Mouse (Mus musculus) small intestine, adult 2 months (tissue): ENCODE measurements around the gene Gfra1. TPM values are rescaled to one million over a fixed set of nuclear protein-coding genes. Genes with fewer than 3 reads are reported as not detected.

ENCODE experiments used
- H3K27ac ChIP-seq: fragments of 200-500 bp; 2 replicates; pipeline ENCODE4 v1.5.1; 2012; ENCODE audit warnings: low read depth, low read length, control low read depth, inconsistent platforms; ENCODE audit not compliant: insufficient read depth
- H3K27me3 ChIP-seq: fragments of 200-500 bp; 2 replicates; pipeline ENCODE4 v1.6.1; 2012; ENCODE audit warnings: mild to moderate bottlenecking, moderate library complexity, low read length, inconsistent platforms; ENCODE audit not compliant: control insufficient read depth, insufficient read depth
- H3K36me3 ChIP-seq: fragments of 200-500 bp; 2 replicates; pipeline ENCODE4 v1.6.1; 2012; ENCODE audit warnings: mild to moderate bottlenecking, low read length, control low read depth, inconsistent platforms; ENCODE audit not compliant: control insufficient read depth, insufficient read depth
- H3K4me1 ChIP-seq: fragments of 200-500 bp; 2 replicates; pipeline ENCODE4 v1.6.1; 2012; ENCODE audit warnings: low read length, inconsistent platforms, mixed read lengths; ENCODE audit not compliant: control insufficient read depth, insufficient read depth, insufficient read length
- H3K4me3 ChIP-seq: fragments of 200-500 bp; 2 replicates; pipeline ENCODE4 v1.5.1; 2012; ENCODE audit warnings: low read depth, mild to moderate bottlenecking, control low read depth, inconsistent platforms, low read length, moderate library complexity
- CTCF ChIP-seq: fragments of 200-500 bp; IDR thresholded peaks from 2 replicates; pipeline ENCODE4 v1.5.1; 2012; ENCODE audit warnings: low read depth, mild to moderate bottlenecking, control low read depth, inconsistent platforms, low read length, moderate library complexity, mixed read lengths; ENCODE audit not compliant: insufficient replicate concordance, insufficient read length; ENCODE audit errors: extremely low read depth
- POLR2A ChIP-seq: fragments of 200-500 bp; IDR thresholded peaks from 2 replicates; pipeline ENCODE4 v1.6.1; 2012; ENCODE audit warnings: low read depth, mild to moderate bottlenecking, control low read depth, inconsistent platforms, low read length, moderate library complexity
- WGBS: fragments of 180-500 bp; shearing (Covaris S2); methylation state at CpG from one replicate; pipeline ENCODE4 v1.1.7; 2018; 5-methylcytosine and 5-hydroxymethylcytosine counted together
- polyA plus RNA-seq: library from polyadenylated mRNA; depleted of rRNA; stranded (reverse); fragments of >200 nt; gene quantifications from 2 replicates; pipeline ENCODE4 v1.2.3, GENCODE M21; 2012; rRNA removed

The Gfra1 gene
- polyA plus RNA-seq, 1 experiment = 0.58 TPM

DNA sequence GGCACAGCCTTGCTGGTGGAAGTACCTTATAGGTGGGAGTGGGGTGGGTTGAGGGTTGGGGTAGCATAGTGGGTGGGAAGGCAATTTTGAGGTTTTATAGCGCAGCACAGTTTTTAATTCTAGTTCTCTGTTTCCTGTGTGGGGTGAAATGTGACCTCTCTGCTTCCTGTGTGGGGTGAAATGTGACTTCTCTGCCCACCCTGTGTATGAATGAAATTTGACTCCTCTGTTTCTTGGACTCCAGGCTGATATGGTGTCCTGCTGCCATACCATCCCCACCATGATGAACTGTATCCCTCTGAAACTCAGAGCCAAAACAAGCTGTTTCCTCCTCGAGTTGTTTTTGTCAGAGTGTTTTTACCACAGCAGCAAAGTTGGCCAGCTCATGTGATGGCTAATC is 264.8 kb downstream of the Gfra1 start:
- no peaks in the 10 kb centered on the region for H3K36me3 ChIP-seq
- no peaks in the 10 kb centered on the region for H3K4me1 ChIP-seq
- H3K27ac ChIP-seq = no peak overlapping the region
- no peaks in the 10 kb centered on the region for H3K27me3 ChIP-seq
- TF ChIP-seq POLR2A = no peak
- no peak for TF ChIP-seq CTCF
- 63% methylated on average over 2 of the region's 2 CpGs for WGBS
- H3K4me3 ChIP-seq = no peak overlapping the region

DNA sequence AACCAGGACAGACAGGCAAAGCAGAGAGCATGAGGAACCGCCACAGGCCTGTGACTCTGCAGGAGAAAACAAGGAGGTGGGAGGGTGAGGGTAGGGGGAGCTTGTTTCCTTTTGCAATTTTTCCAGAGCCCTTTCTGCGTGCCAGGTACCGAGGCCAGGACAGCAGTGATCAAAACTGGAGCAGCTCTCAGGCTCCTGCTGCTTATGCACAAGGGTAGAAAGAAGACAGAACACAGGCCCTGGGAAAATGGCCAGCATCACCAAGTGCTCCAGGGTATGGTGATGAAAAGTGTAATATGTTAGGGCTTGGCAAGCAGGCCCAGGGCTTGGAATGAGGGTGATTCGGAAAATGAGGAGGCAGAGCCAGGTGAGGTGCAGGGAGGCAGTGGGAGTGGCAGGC is 269.2 kb downstream of the Gfra1 start:
- TF ChIP-seq POLR2A = no peak
- TF ChIP-seq CTCF = no peak
- H3K36me3 ChIP-seq = no peaks in the 10 kb centered on the region
- 58% methylated on average over 4 of the region's 4 CpGs for WGBS
- H3K27ac ChIP-seq = no peak overlapping the region
- no peaks in the 10 kb centered on the region for H3K4me1 ChIP-seq
- no peak overlapping the region for H3K4me3 ChIP-seq
- H3K27me3 ChIP-seq = no peaks in the 10 kb centered on the region

Other genes with a start within 250 kb of the Gfra1 start
- gene Ccdc172, start 56.1 kb upstream of the Gfra1 start, polyA plus RNA-seq = not detected in 2 replicates
- 16.2 and 4,708 TPM in 2 replicates for gene Pnlip, start 196.6 kb upstream of the Gfra1 start, polyA plus RNA-seq